Mouse (Mus musculus): ENCODE results near the gene Isg20l2.
"Not testable (repeated sequence)": the region's sequence is repeated elsewhere in the genome, so short reads cannot be mapped to it uniquely, and the experiment has no call there.

DNA sequence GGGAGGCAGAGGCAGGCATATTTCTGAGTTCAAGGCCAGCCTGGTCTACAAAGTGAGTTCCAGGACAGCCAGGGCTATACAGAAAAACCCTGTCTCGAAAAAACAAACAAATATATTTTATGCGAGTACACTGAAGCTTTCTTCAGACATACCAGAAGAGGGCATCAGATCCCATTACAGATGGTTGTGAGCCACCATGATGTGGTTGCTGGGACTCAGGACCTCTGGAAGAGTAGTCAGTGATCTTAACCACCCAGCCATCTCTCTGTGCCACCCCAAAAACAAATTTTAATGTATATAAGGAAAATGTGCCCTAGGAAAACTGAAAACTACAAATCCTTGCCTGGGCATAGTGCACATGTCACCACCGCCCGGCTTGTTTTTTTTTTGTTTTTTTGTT lies 42.7 kb upstream of the Isg20l2 start:
- not testable (repeated sequence) for TF ChIP-seq GATA1 (IDR thresholded peaks at IDR 0.05; ENCODE audit: borderline replicate concordance, low read length); CTCF (IDR thresholded peaks at IDR 0.05; ENCODE audit: low read depth, low read length); GATA2 (IDR thresholded peaks at IDR 0.05; ENCODE audit: borderline replicate concordance, low read depth, low read length); POLR2AphosphoS5 (IDR thresholded peaks at IDR 0.05; ENCODE audit: insufficient replicate concordance, low read depth, low read length)

All from G1E (cell line).